Mouse (Mus musculus): ENCODE data around the gene Fam198a. TPM values are rescaled to one million over a fixed set of nuclear protein-coding genes. Genes with fewer than 3 reads are reported as not detected.

Gene Fam198a
- total and polyA plus RNA-seq, 3 experiments = 0.12 to 0.26 TPM; not detected in 1

GRCm38 (mm10) chr9:122025855-122026590, 75.2 kb downstream of the Fam198a start:
- no peak for DNase-seq (ENCODE audit: low read depth, low spot score)
- Histone ChIP-seq H3K79me2 (ENCODE audit: control insufficient read depth, insufficient read depth, low read length, poor library complexity) (no peaks in the 10 kb centered on the region), H3K36me3 (ENCODE audit: control insufficient read depth in 1 of 2, insufficient read depth in 2 of 2, low read length in 2 of 2) (no peaks in the 10 kb centered on the region), H3K27ac (ENCODE audit: control insufficient read depth, low read depth, low read length) (no peak overlapping the region), H3K4me3 (ENCODE audit: control insufficient read depth in 1 of 2, insufficient read depth in 1 of 2, low read depth in 2 of 2, low read length in 2 of 2) (no peak overlapping the region), H3K9me3 (replicated peaks; ENCODE audit: insufficient read depth, low read length) (no peaks in the 10 kb centered on the region), H3K27me3 (ENCODE audit: control insufficient read depth in 1 of 2, insufficient read depth in 2 of 2, low read length in 2 of 2) (no peaks in the 10 kb centered on the region), H3K4me1 (ENCODE audit: control insufficient read depth in 1 of 2, insufficient read depth in 2 of 2, low read length in 2 of 2) (no peaks in the 10 kb centered on the region), H3K9ac (ENCODE audit: control insufficient read depth, low read depth, low read length, poor library complexity, severe bottlenecking) (no peak overlapping the region)
- TF ChIP-seq POLR2AphosphoS5 (IDR thresholded peaks at IDR 0.05; ENCODE audit: borderline replicate concordance, low read depth, low read length) = no peak
- no peak for TF ChIP-seq BHLHE40 (IDR thresholded peaks at IDR 0.05; ENCODE audit: borderline replicate concordance, low read depth, low read length)
- TF ChIP-seq NRF1 (IDR thresholded peaks at IDR 0.05; ENCODE audit: insufficient read depth, low read depth, low read length, poor library complexity, severe bottlenecking) = no peak
- no peak for TF ChIP-seq MEF2A (IDR thresholded peaks at IDR 0.05; ENCODE audit: extremely low read depth, insufficient replicate concordance, low read depth, low read length, poor library complexity, severe bottlenecking)

GRCm38 (mm10) chr9:122027081-122027913, 76.5 kb downstream of the Fam198a start:
- Histone ChIP-seq H3K4me3 (ENCODE audit: control insufficient read depth in 1 of 2, insufficient read depth in 1 of 2, low read depth in 2 of 2, low read length in 2 of 2) (no peak overlapping the region), H3K9ac (ENCODE audit: control insufficient read depth, low read depth, low read length, poor library complexity, severe bottlenecking) (no peak overlapping the region), H3K27me3 (ENCODE audit: control insufficient read depth in 1 of 2, insufficient read depth in 2 of 2, low read length in 2 of 2) (no peaks in the 10 kb centered on the region), H3K9me3 (replicated peaks; ENCODE audit: insufficient read depth, low read length) (no peaks in the 10 kb centered on the region), H3K4me1 (ENCODE audit: control insufficient read depth in 1 of 2, insufficient read depth in 2 of 2, low read length in 2 of 2) (no peaks in the 10 kb centered on the region), H3K79me2 (ENCODE audit: control insufficient read depth, insufficient read depth, low read length, poor library complexity) (no peaks in the 10 kb centered on the region), H3K27ac (ENCODE audit: control insufficient read depth, low read depth, low read length) (no peak overlapping the region), H3K36me3 (ENCODE audit: control insufficient read depth in 1 of 2, insufficient read depth in 2 of 2, low read length in 2 of 2) (no peaks in the 10 kb centered on the region)
- DNase-seq (ENCODE audit: low read depth, low spot score) = no peak
- TF ChIP-seq HCFC1 (IDR thresholded peaks at IDR 0.05; ENCODE audit: low read depth, low read length) (no peak), TAL1 (IDR thresholded peaks at IDR 0.05; ENCODE audit: low read length) (no peak), USF2 (IDR thresholded peaks at IDR 0.05; ENCODE audit: borderline replicate concordance in 1 of 2, insufficient read depth in 1 of 2, low read depth in 1 of 2, low read length in 2 of 2) (no peak), MAFK (IDR thresholded peaks at IDR 0.05; ENCODE audit: borderline replicate concordance, low read depth, low read length) (no peak), MXI1 (IDR thresholded peaks at IDR 0.05; ENCODE audit: low read depth, low read length) (no peak)

Measured in MEL (cell line).